Mouse (Mus musculus) spleen, adult 2 months (tissue): ENCODE results near the gene Ttc26. TPM values are rescaled to one million over a fixed set of nuclear protein-coding genes. Genes with fewer than 3 reads are reported as not detected.

Experiments
- DNase-seq, 2 experiments: peaks; one replicate each; pipeline versions ENCODE4 v3.0.0 to v3.0.0-alpha.2; 2012 to 2021; ENCODE audit warnings: low spot score in 2 of 2, low read depth in 1 of 2
- H3K27ac ChIP-seq: fragments of 200-500 bp; 2 replicates; pipeline ENCODE4 v1.5.1; 2012; ENCODE audit warnings: low read length, inconsistent platforms; ENCODE audit not compliant: insufficient read depth
- H3K27me3 ChIP-seq: fragments of 200-500 bp; 2 replicates; pipeline ENCODE4 v1.6.1; 2012; ENCODE audit warnings: mild to moderate bottlenecking, moderate library complexity, low read length, inconsistent platforms; ENCODE audit not compliant: control insufficient read depth, insufficient read depth
- H3K36me3 ChIP-seq: fragments of 200-500 bp; 2 replicates; pipeline ENCODE4 v1.6.1; 2012; ENCODE audit warnings: mild to moderate bottlenecking, low read length, inconsistent platforms; ENCODE audit not compliant: control insufficient read depth, insufficient read depth
- H3K4me1 ChIP-seq: fragments of 200-500 bp; 2 replicates; pipeline ENCODE4 v1.6.1; 2011; ENCODE audit warnings: inconsistent platforms; ENCODE audit not compliant: control insufficient read depth, insufficient read depth, insufficient read length
- H3K4me3 ChIP-seq: fragments of 200-500 bp; 2 replicates; pipeline ENCODE4 v1.5.1; 2011; ENCODE audit warnings: mild to moderate bottlenecking, inconsistent platforms; ENCODE audit not compliant: insufficient read depth, insufficient read length; ENCODE audit errors: extremely low read depth
- CTCF ChIP-seq: fragments of 200-500 bp; IDR thresholded peaks from 2 replicates; pipeline ENCODE4 v1.5.1; 2011; ENCODE audit warnings: mild to moderate bottlenecking, inconsistent platforms; ENCODE audit not compliant: insufficient read depth, insufficient read length, insufficient replicate concordance; ENCODE audit errors: extremely low read depth
- POLR2A ChIP-seq: fragments of 200-500 bp; IDR thresholded peaks from 2 replicates; pipeline ENCODE4 v1.6.1; 2011; ENCODE audit warnings: low read depth, low read length, inconsistent platforms
- WGBS: fragments of 180-500 bp; shearing (Covaris S2); methylation state at CpG from one replicate; pipeline ENCODE4 v1.1.7; 2018; 5-methylcytosine and 5-hydroxymethylcytosine counted together
- polyA plus RNA-seq: library from polyadenylated mRNA; depleted of rRNA; stranded (reverse); fragments of >200 nt; gene quantifications from 2 replicates; pipeline ENCODE4 v1.2.3, GENCODE M21; 2012; rRNA removed

Ttc26 gene
- 0.12 and 0.22 TPM in 2 replicates for polyA plus RNA-seq

- WGBS = under 1% methylated on average over 26 of the region's 26 CpGs
- Histone ChIP-seq H3K27me3 (no peaks in the 10 kb centered on the region), H3K4me1 (no peaks in the 10 kb centered on the region), H3K36me3 (no peaks in the 10 kb centered on the region), H3K4me3 (peak within 1 kb of the TSS; percentile 54), H3K27ac (no peak within 1 kb of the TSS)
- peak; percentile 69 to 81 for DNase-seq
- no peak for TF ChIP-seq CTCF
- TF ChIP-seq POLR2A = no peak; the same call in 1 of the 2 replicates
Observed at GRCm38 (mm10) chr6:38381129-38381771, at the start of gene Ttc26. TSS of gene Ttc26 (plus strand) at chr6:38381469.

- Histone ChIP-seq H3K27ac (no peak overlapping the region), H3K27me3 (no peaks in the 10 kb centered on the region), H3K4me1 (no peaks in the 10 kb centered on the region), H3K36me3 (peaks cover 78% of the 10 kb centered on the region), H3K4me3 (no peak overlapping the region)
- DNase-seq = no peak
- 92% methylated on average over 6 of the region's 6 CpGs for WGBS
- TF ChIP-seq POLR2A = no peak
- no peak for TF ChIP-seq CTCF
Observed at GRCm38 (mm10) chr6:38335264-38335663, 46.0 kb upstream of the Ttc26 start.

- H3K36me3 ChIP-seq = peaks cover 68% of the 10 kb centered on the region
- no peaks in the 10 kb centered on the region for H3K27me3 ChIP-seq
- 91% methylated on average over 4 of the region's 4 CpGs for WGBS
- DNase-seq = no peak
- H3K27ac ChIP-seq = no peak overlapping the region
- TF ChIP-seq POLR2A (no peak), CTCF (0 out of 2 replicates have a peak, but pooled peaks have one; percentile 8)
- H3K4me3 ChIP-seq = no peak overlapping the region
- H3K4me1 ChIP-seq = peaks cover 8% of the 10 kb centered on the region; the same call in 1 of the 2 replicates
Observed at GRCm38 (mm10) chr6:38337166-38337705, 44.0 kb upstream of the Ttc26 start.

GRCm38 (mm10) chr6:38337951-38338350 is 43.3 kb upstream of the Ttc26 start:
- 72% methylated on average over 6 of the region's 6 CpGs for WGBS
- TF ChIP-seq POLR2A (no peak), CTCF (no peak)
- peaks cover 61% of the 10 kb centered on the region for H3K36me3 ChIP-seq
- peaks cover 8% of the 10 kb centered on the region; the same call in 1 of the 2 replicates for H3K4me1 ChIP-seq
- no peak overlapping the region for H3K27ac ChIP-seq
- no peaks in the 10 kb centered on the region for H3K27me3 ChIP-seq
- no peak overlapping the region for H3K4me3 ChIP-seq
- DNase-seq = no peak

GRCm38 (mm10) chr6:38339078-38339477 is 42.2 kb upstream of the Ttc26 start:
- no peak overlapping the region for H3K4me3 ChIP-seq
- no peak for DNase-seq
- no peaks in the 10 kb centered on the region for H3K27me3 ChIP-seq
- H3K36me3 ChIP-seq = peaks cover 51% of the 10 kb centered on the region
- TF ChIP-seq POLR2A = no peak
- no peak overlapping the region for H3K27ac ChIP-seq
- 76% methylated on average over 2 of the region's 2 CpGs for WGBS
- H3K4me1 ChIP-seq = peaks cover 13% of the 10 kb centered on the region; the same call in 1 of the 2 replicates

GRCm38 (mm10) chr6:38341751-38342665 is 39.3 kb upstream of the Ttc26 start:
- no peaks in the 10 kb centered on the region for H3K27me3 ChIP-seq
- H3K4me3 ChIP-seq = peak overlapping the region; percentile 57
- WGBS = 18% methylated on average over 11 of the region's 11 CpGs
- H3K36me3 ChIP-seq = peaks cover 27% of the 10 kb centered on the region
- peak overlapping the region; percentile 88 for H3K27ac ChIP-seq
- DNase-seq = no peak
- TF ChIP-seq CTCF (no peak), POLR2A (no peak)
- peaks cover 21% of the 10 kb centered on the region; the same call in 1 of the 2 replicates for H3K4me1 ChIP-seq
